Mouse (Mus musculus) layer of hippocampus, adult 8-10 months (tissue): ENCODE measurements at regions not wholly inside any gene's neighbourhood (a gene's known extent, or its start where the extent isn't known, plus 50 kb on each side); places are given as distances from the start of the nearest gene placed in this dataset.
A peak's percentile ranks its signal among the peaks of the same experiment; 100 is the strongest.

Experiments used
- DNase-seq, 2 experiments: peaks; one replicate each; pipeline ENCODE4 v3.0.0; 2022; ENCODE audit warnings: low spot score in 2 of 2

DNA sequence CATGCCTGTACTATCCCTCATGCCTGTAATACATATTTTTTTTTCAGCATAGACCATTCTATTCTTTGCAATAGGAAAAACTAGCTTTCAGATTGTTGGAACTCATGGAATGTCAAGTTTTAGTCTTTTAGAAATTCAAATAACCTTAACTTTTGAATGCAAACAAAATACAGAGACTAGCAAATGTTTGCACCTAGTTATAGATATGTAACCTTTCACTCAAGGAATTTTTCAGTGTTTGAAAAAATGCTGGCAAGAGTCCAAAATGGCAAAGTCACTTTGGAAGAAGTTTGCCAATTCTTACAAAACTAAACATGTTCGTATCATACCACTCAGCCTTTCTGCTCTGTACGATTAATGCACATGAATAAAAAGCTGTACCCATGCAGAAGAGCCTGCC, 409.6 kb downstream of the Klf5 start:
- DNase-seq = no peak

DNA sequence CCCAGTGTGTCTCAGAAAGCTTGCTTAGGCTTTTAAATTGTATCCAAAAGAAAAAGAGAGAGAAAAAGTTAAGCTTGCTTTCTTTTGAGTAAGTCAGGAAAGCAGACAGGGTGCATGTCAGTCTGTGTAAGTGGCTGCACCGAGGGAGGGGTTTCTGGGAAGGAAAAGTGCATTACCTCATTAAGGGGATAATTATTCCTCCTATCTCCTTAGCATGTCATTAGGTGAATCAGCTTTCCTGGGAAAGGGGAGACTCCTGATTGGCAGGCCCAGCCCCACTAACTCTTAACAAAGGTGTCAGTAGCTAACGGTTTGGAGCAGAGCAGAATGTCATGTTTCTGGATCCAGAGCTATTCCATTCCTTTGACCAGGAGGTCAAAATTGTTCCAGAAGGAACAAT, 411.3 kb downstream of the Klf5 start:
- DNase-seq = no peak

GRCm38 (mm10) chr14:99710656-99711177, 412.2 kb downstream of the Klf5 start:
- no peak for DNase-seq

- DNase-seq = peak in 1 of 2 experiments; percentile 20
These were observed 414.1 kb downstream of the Klf5 start for GRCm38 (mm10) chr14:99712624-99713023.

DNA sequence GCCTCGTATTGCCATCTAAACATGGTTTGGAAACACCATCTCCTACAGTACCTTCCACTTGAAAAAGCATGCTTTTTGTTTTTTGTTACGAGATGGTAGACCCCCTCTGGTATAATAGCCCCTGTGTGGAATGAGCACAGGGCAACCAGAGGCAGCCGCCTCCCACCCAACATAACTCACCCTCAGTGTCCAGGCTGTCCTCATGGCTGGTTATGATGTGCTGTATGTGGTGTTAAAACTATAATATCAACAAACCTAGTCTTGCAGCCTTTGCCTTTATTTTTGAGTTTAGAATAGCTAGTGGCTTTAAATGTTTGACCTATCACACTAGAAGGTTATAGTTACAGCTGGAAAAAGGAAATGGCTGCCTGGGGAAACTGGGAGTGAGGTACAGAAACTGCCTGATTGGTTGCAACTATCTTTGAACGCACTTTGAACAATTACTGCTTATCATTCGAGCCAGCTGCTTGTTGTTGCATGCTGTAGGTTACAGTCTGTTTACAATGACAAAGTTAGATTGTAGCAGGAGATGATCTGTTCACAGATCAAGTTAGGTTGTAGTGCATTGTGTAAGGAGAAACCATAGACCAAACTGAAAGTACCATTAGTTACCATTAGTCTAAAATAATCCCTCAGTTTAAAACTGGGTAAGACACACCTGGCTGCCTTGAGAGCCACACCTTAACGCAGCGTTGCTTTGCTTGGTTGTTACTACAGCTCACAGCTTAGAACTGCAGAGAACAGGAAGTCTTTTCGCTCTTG, 414.8 kb downstream of the Klf5 start:
- no peak for DNase-seq

- peak; percentile 57 to 72 for DNase-seq
These were observed 435.1 kb downstream of the Klf5 start for GRCm38 (mm10) chr14:99733474-99734199.

- DNase-seq = no peak
These were observed 435.7 kb downstream of the Klf5 start for GRCm38 (mm10) chr14:99734200-99734567.

DNA sequence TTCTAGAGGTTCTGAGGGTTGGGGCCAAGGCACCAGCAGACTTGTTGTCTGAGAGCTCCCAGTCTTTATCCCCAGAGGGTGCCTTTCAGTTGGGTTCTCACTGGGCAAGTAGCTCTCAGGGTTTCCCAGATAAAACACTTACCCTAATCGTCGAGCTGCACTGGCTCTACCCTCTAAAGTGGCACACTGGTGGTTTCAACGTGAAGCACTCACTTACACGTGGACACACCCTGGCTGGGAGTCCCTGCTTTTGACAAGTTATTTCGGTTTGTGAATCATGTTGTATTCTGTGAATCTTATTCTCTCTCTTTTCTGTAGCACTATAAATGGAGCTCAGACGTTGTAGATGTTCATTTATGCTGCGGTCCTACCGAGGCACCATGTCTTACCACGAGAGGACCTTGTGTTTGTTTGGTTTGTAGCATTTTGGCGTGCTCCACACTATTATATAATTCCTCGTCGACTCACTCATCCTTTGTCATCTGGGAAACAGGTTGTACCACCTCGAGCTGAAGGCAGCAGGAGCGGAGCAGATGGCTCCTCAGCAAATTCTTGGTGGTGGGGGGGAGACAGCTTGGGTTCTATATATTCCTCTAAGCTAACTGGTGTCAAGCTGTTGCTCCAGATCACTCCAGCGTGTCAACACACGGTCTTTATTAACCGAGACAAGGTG, 445.3 kb downstream of the Klf5 start:
- peak; percentile 53 to 59 for DNase-seq

GRCm38 (mm10) chr14:99745209-99745608, 446.7 kb downstream of the Klf5 start:
- DNase-seq = no peak

DNA sequence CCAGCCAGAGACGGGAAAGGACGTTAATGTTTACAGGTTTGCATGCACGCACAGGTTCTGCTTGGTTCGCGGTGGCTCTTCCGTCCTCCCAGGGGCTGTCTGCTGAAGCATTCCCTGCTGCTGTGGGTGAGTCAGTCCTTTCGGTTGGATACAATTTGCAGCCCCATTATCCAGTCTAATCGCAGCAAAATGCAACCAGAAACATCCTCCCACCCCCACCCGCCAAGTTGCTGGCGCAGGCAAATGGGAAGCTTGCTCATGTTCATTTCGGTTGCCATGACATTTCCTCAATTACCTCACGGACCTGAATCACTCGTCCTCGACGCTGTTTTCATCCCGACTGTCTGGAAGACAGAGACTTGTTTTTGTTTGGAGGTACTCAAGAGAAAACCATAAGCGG, 449.7 kb downstream of the Klf5 start:
- DNase-seq = peak; percentile 39 to 45

GRCm38 (mm10) chr14:99749308-99750305, 451.1 kb downstream of the Klf5 start:
- DNase-seq = no peak

- no peak for DNase-seq
These were observed 459.6 kb downstream of the Klf5 start for GRCm38 (mm10) chr14:99758045-99758444.

GRCm38 (mm10) chr14:99763336-99763735, 464.8 kb downstream of the Klf5 start:
- no peak for DNase-seq

DNA sequence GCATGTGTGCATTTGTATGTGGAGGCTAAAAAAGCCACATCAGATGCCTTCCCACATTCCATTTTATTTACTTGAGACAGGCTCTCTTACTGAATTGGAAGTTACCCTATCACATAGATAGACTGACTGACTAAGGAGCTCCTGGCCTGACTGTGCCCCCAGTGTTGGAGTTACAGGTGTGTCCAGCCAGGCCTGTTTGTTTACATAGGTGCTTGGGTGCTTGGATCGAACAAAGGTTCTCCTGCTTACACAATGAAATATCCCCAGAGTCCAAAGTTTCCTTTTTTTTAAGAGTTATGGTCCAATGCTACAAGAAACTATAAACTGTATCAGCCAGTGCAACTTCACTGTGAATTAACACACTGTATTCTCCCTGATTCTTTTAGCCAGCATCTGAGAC, 472.5 kb downstream of the Klf5 start:
- no peak for DNase-seq

- no peak for DNase-seq
These were observed 474.4 kb downstream of the Klf5 start for GRCm38 (mm10) chr14:99772774-99773423.

GRCm38 (mm10) chr14:99778477-99778876, 480.0 kb downstream of the Klf5 start:
- no peak for DNase-seq

DNA sequence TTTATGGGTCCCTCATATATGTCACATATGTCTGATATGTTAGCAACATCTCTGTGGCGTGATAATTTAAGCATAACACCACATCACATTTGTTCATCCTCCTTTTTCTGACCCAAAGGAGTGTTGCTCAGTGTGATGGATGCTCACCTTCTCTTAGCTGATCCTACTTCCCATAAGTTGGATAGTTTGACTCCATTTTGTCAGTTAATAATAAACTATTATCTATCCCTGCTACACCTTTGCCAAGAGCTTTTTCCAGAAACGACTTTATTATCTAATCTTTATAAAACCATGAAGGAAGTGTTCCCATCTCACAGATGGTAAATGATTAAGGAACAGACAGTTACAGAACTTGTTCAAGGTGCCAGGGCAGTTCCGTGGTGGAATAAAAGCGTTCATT, 480.5 kb downstream of the Klf5 start:
- no peak for DNase-seq

DNA sequence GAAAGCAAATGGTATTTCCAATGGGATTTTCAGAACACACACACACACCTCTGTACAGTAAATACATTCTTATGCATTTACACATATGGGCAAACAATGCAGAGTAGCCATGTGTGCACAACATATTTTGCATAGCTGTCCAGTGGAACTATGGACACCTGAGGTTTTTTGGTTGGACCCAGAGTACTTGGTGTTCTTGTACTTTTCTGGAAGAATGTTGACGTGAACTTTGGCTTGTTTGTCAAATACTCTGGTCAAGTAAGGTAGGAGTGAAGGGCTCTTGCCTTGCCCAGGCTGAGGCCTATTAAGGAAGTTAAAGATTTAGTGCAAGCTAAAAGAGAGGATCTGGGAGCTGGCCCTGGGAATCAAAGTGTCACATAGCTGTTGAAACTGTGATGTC, 485.2 kb downstream of the Klf5 start:
- no peak for DNase-seq

DNA sequence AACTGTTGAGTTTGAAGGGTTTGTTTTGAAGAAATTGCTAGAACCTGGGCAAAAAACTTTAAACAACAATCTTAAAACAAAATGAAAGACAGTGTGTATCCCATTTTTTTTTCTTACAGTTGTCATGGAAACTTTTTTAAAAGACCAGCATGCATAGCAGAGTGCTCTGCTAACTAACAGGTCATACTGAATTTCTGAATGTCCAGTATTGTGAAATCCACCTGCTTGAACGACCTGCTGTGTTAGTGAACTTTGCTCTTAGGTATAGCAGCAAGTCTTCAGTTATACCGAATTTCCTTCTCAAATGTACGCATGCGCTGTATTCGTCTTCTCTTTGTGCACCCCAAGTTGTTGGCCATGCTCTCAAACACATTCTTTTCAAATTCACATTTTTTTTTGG, 486.6 kb downstream of the Klf5 start:
- DNase-seq = no peak

- no peak for DNase-seq
These were observed 487.9 kb downstream of the Klf5 start for GRCm38 (mm10) chr14:99786367-99786766.
